ENCODE assay signal across 24 mouse cellular contexts in the genomic region with DNA sequence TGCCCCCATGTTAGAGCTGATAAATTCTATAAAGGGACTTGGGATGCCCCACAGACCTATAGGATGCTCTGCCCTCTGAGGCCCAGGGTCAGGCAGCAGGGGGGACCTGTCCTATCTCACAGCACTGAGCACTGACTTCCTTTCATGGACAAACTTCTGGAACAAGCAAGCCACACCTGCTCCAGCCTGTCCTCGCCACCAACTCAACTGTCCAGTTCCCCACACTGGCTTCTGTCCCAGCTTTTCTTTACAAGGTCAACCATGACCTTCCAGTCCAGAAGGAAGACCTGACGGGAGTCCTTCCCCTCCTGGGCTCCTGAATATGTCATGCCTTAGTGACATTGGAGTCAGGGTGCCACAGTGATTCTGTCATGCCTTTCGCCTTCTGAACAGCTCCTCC. TPM values are rescaled to one million over a fixed set of nuclear protein-coding genes. Genes with fewer than 3 reads are reported as not detected.
A peak's percentile ranks its signal among the peaks of the same experiment; 100 is the strongest.
DNase-seq lines count a peak whose midpoint lies in the region; ATAC-seq and TF ChIP-seq lines count a peak whose summit lies in the region.
"Had no signal": no experiment of that assay in that cellular context is flagged by ENCODE, and none has a peak within 500 bp of the region (broad histone marks: within the 10 kb centered on the region; RNA-seq: fewer than 3 reads in every experiment).

No protein-coding gene starts in this region.

- TF ChIP-seq CTCF in heart, adult 2 months (IDR thresholded peaks at IDR 0.05) = no peak

- H3K4me1 ChIP-seq in heart, adult 2 months (ENCODE audit: control insufficient read depth, insufficient read depth, low read length) = peaks cover 17% of the 10 kb centered on the region; the same call in 1 of the 2 replicates
- peaks cover 17% of the 10 kb centered on the region for H3K4me1 ChIP-seq in heart, embryonic 10.5 days
- peaks cover 33% of the 10 kb centered on the region for H3K4me1 ChIP-seq in heart, embryonic 16.5 days (ENCODE audit: control insufficient read depth, insufficient read depth, low read length)
- no peaks in the 10 kb centered on the region for H3K4me1 ChIP-seq in forebrain, embryonic 14.5 days (ENCODE audit: control insufficient read depth, insufficient read depth, low read length)
- H3K4me1 ChIP-seq: midbrain, embryonic 12.5 days had no signal

- no peaks in the 10 kb centered on the region; the same call in 1 of the 2 replicates for H3K79me2 ChIP-seq in heart, adult 2 months (replicated peaks; ENCODE audit: control insufficient read depth, insufficient read depth, low read length)

- no peaks in the 10 kb centered on the region for H3K27me3 ChIP-seq in heart, adult 2 months (ENCODE audit: control insufficient read depth, insufficient read depth, low read length)
- H3K27me3 ChIP-seq in heart, embryonic 10.5 days (ENCODE audit: insufficient read depth, poor library complexity, severe bottlenecking) = no peaks in the 10 kb centered on the region
- no peaks in the 10 kb centered on the region for H3K27me3 ChIP-seq in heart, embryonic 16.5 days (ENCODE audit: control insufficient read depth, insufficient read depth, low read length)
- H3K27me3 ChIP-seq in forebrain, embryonic 14.5 days (replicated peaks; ENCODE audit: control insufficient read depth, insufficient read depth, low read length) = no peaks in the 10 kb centered on the region

- no peak for TF ChIP-seq POLR2A in heart, adult 2 months (IDR thresholded peaks at IDR 0.05; ENCODE audit: insufficient read depth, low read depth, low read length)

- peak overlapping the region; percentile 38 for H3K4me2 ChIP-seq in heart, embryonic 16.5 days (ENCODE audit: low read depth, low read length)
- H3K4me2 ChIP-seq in forebrain, embryonic 14.5 days (ENCODE audit: low read length) = no peak overlapping the region
- H3K4me2 ChIP-seq: hindbrain, embryonic 14.5 days; liver, embryonic 11.5 days; midbrain, embryonic 12.5 days had no signal

- no peak overlapping the region for H3K9ac ChIP-seq in heart, adult 2 months (ENCODE audit: low read depth, low read length)
- peak overlapping the region; percentile 52 for H3K9ac ChIP-seq in heart, embryonic 16.5 days (ENCODE audit: low read length)
- H3K9ac ChIP-seq in forebrain, embryonic 14.5 days (ENCODE audit: low read length) = no peak overlapping the region
- H3K9ac ChIP-seq: hindbrain, embryonic 14.5 days; liver, postnatal 0 days; midbrain, embryonic 12.5 days had no signal

- intact Hi-C loops in heart, adult 2 months (cut with DNase I) = no loop called here

- WGBS in heart, adult 2 months = 68% methylated on average over 3 of the region's 3 CpGs
- 73% methylated on average over 3 of the region's 3 CpGs for WGBS in heart, embryonic 10.5 days
- WGBS in heart, embryonic 16.5 days = 52% methylated on average over 3 of the region's 3 CpGs
- 92% methylated on average over 3 of the region's 3 CpGs for WGBS in forebrain, embryonic 14.5 days

- no peaks in the 10 kb centered on the region for H3K9me3 ChIP-seq in heart, embryonic 10.5 days
- no peaks in the 10 kb centered on the region for H3K9me3 ChIP-seq in heart, embryonic 16.5 days (replicated peaks; ENCODE audit: control insufficient read depth, low read length)
- no peaks in the 10 kb centered on the region for H3K9me3 ChIP-seq in forebrain, embryonic 14.5 days (replicated peaks; ENCODE audit: control insufficient read depth, low read length)
- H3K9me3 ChIP-seq: midbrain, embryonic 12.5 days had no signal

- H3K36me3 ChIP-seq in heart, adult 2 months (ENCODE audit: control insufficient read depth, insufficient read depth, low read length) = peaks cover 19% of the 10 kb centered on the region
- no peaks in the 10 kb centered on the region for H3K36me3 ChIP-seq in heart, embryonic 10.5 days
- peaks cover 3% of the 10 kb centered on the region; the same call in 1 of the 2 replicates for H3K36me3 ChIP-seq in heart, embryonic 16.5 days (ENCODE audit: control insufficient read depth, insufficient read depth)
- H3K36me3 ChIP-seq in forebrain, embryonic 14.5 days (ENCODE audit: control insufficient read depth, insufficient read depth, low read length) = no peaks in the 10 kb centered on the region
- H3K36me3 ChIP-seq: midbrain, embryonic 12.5 days had no signal

- no peak overlapping the region for H3K4me3 ChIP-seq in heart, adult 2 months
- no peak overlapping the region for H3K4me3 ChIP-seq in heart, embryonic 10.5 days
- H3K4me3 ChIP-seq in heart, embryonic 16.5 days (ENCODE audit: low read length) = 0 out of 2 replicates have a peak overlapping the region, but pooled peaks have one; percentile 9
- H3K4me3 ChIP-seq in forebrain, embryonic 14.5 days (ENCODE audit: low read depth, low read length) = no peak overlapping the region
- H3K4me3 ChIP-seq: midbrain, embryonic 12.5 days had no signal

- H3K27ac ChIP-seq in heart, adult 2 months = peak overlapping the region; percentile 81
- peak overlapping the region; percentile 76 for H3K27ac ChIP-seq in heart, embryonic 10.5 days
- H3K27ac ChIP-seq in heart, embryonic 16.5 days (ENCODE audit: low read length) = peak overlapping the region; percentile 97
- no peak overlapping the region for H3K27ac ChIP-seq in forebrain, embryonic 14.5 days (ENCODE audit: low read depth, low read length)
- H3K27ac ChIP-seq: hindbrain, embryonic 14.5 days; midbrain, embryonic 12.5 days; stomach, postnatal 0 days had no signal

- peak; percentile 13 for DNase-seq in gastrocnemius, adult 18-20 months (ENCODE audit: low spot score)
- no peak for DNase-seq in gastrocnemius, adult 8-10 months (ENCODE audit: low spot score in 2 of 2)
- peak in 1 of 2 experiments; percentile 56 for DNase-seq in heart, adult 2 months
- no peak for DNase-seq in heart, embryonic 10.5 days (ENCODE audit: low spot score)
- no peak for DNase-seq in urinary bladder, postnatal 4 days (ENCODE audit: low spot score in 2 of 2)
- no peak for DNase-seq in right cerebral cortex, postnatal 14 days
- DNase-seq in forebrain, embryonic 14.5 days (ENCODE audit: low spot score) = no peak
- DNase-seq: adrenal gland, postnatal 10 days; cerebellum, adult 8-10 months; kidney, adult 8-10 months; kidney, postnatal 10 days; liver, postnatal 0 days; lung, postnatal 14 days; thymus, adult 2 months; thymus, postnatal 4 days had no signal

- ATAC-seq in heart, embryonic 16.5 days (replicated peaks; ENCODE audit: extremely low read depth, insufficient read depth, low FRiP score) = peak; percentile 75
- no peak for ATAC-seq in forebrain, embryonic 14.5 days
- ATAC-seq: forebrain, embryonic 16.5 days; inflammation-experienced regulatory T-cells, adult 6 months; liver, postnatal 0 days had no signal

- TF ChIP-seq EP300 in heart, adult 2 months (IDR thresholded peaks at IDR 0.05; ENCODE audit: insufficient read depth, low read depth, low read length) = no peak

RNA-seq across cellular contexts. Expression of a gene that starts 13.6 kb away (rescaled TPM):
- total RNA-seq in gastrocnemius, adult 18-20 months (2021) = 10 to 100 TPM; 35.5 to 40.5 TPM
- total RNA-seq in gastrocnemius, adult 8-10 months (2022) = 10 to 100 TPM; 27.2 to 31.0 (median 28.5) TPM
- total RNA-seq in heart, adult 2 months (2021) = 100 to 1,000 TPM; 833 to 848 TPM
- polyA plus RNA-seq in heart, adult 2 months (2012; rRNA removed) = 361 and 854 TPM in 2 replicates
- 5.6 and 19.8 TPM in 2 replicates for polyA plus RNA-seq in heart, embryonic 10.5 days (2016; fragmentation: Nextera tagmentation; extraction: Ambion mirVana)
- polyA plus RNA-seq in heart, embryonic 16.5 days (2015; fragmentation: Nextera tagmentation; extraction: Ambion mirVana) = 635 and 703 TPM in 2 replicates
- 0.48 TPM in 2 replicates for polyA plus RNA-seq in forebrain, embryonic 14.5 days (2014; fragmentation: Nextera tagmentation; extraction: Ambion mirVana)
- total RNA-seq: megakaryocyte, adult 5-6 weeks; neutrophil, adult 5-6 weeks had no signal
- polyA plus RNA-seq: inflammation-experienced regulatory T-cells, adult 6 months had no signal

Comparison
In these comparisons a context has a peak if more than half of its experiments do, and no peak if none do; other contexts are left out.
1. RNA of a gene that starts 13.6 kb away (polyA plus RNA-seq): 635 to 703 TPM in heart, embryonic 16.5 days and 361 to 854 TPM in heart, adult 2 months; 5.6 to 19.8 TPM in heart, embryonic 10.5 days and 0.48 TPM in forebrain, embryonic 14.5 days; every median in the first group is over 10 times any median in the second.